In genomic region chr2:168651757-168652156, GRCm38 (mm10) we compare ENCODE assay signal across 11 mouse cellular contexts. TPM values are rescaled to one million over a fixed set of nuclear protein-coding genes. Genes with fewer than 3 reads are reported as not detected.
A peak's percentile ranks its signal among the peaks of the same experiment; 100 is the strongest.
DNase-seq lines count a peak whose midpoint lies in the region; ATAC-seq and TF ChIP-seq lines count a peak whose summit lies in the region.
"Had no signal": no experiment of that assay in that cellular context is flagged by ENCODE, and none has a peak within 500 bp of the region (broad histone marks: within the 10 kb centered on the region; RNA-seq: fewer than 3 reads in every experiment).

No protein-coding gene starts in this region.

- no peak for ATAC-seq in CD4-positive, CD25-positive, alpha-beta regulatory T cell, adult 4 months

- no peak for TF ChIP-seq POLR2A in bone marrow macrophage, adult 2 months (IDR thresholded peaks at IDR 0.05; ENCODE audit: borderline replicate concordance, low read depth, low read length)
- no peak for TF ChIP-seq POLR2A in olfactory bulb, adult 2 months (IDR thresholded peaks at IDR 0.05; ENCODE audit: insufficient read depth, low read depth, low read length)

- TF ChIP-seq CTCF in layer of hippocampus, adult 2 months (conservative IDR thresholded peaks at IDR 0.05) = peak; percentile 73
- peak; percentile 62 for TF ChIP-seq CTCF in bone marrow macrophage, adult 2 months (IDR thresholded peaks at IDR 0.05; ENCODE audit: low read depth, low read length)
- peak; percentile 36; the same call in 1 of the 2 replicates for TF ChIP-seq CTCF in olfactory bulb, adult 2 months (IDR thresholded peaks at IDR 0.05; ENCODE audit: insufficient read depth, low read depth, low read length)

- DNase-seq in CD4-positive, CD25-positive, alpha-beta regulatory T cell, adult 2 months (ENCODE audit: low read depth, low spot score) = peak; percentile 66
- DNase-seq in layer of hippocampus, adult 2 months (ENCODE audit: low spot score in 2 of 2) = peak in 1 of 2 experiments; percentile 40
- no peak for DNase-seq in layer of hippocampus, adult 9-11 months
- no peak for DNase-seq in frontal cortex, postnatal 36 days (ENCODE audit: low spot score in 2 of 2)
- DNase-seq in kidney, adult 9 months = no peak
- DNase-seq: cerebellum, adult 9-11 months had no signal

- WGBS in olfactory bulb, adult 2 months = 55% methylated on average over 7 of the region's 7 CpGs

- H3K4me3 ChIP-seq in layer of hippocampus, adult 2 months = no peak overlapping the region
- H3K4me3 ChIP-seq in bone marrow macrophage, adult 2 months (ENCODE audit: insufficient read depth, low read length) = no peak overlapping the region
- H3K4me3 ChIP-seq in olfactory bulb, adult 2 months (ENCODE audit: insufficient read depth, low read depth, low read length) = no peak overlapping the region
- H3K4me3 ChIP-seq: midbrain, embryonic 10.5 days; stomach, embryonic 15.5 days had no signal

- H3K4me1 ChIP-seq in bone marrow macrophage, adult 2 months (ENCODE audit: control insufficient read depth, insufficient read depth, low read length) = no peaks in the 10 kb centered on the region
- peaks cover 4% of the 10 kb centered on the region; the same call in 1 of the 2 replicates for H3K4me1 ChIP-seq in olfactory bulb, adult 2 months (ENCODE audit: control insufficient read depth, insufficient read depth, low read length)
- H3K4me1 ChIP-seq: stomach, embryonic 15.5 days had no signal

- H3K27ac ChIP-seq in layer of hippocampus, adult 2 months = no peak overlapping the region
- no peak overlapping the region for H3K27ac ChIP-seq in bone marrow macrophage, adult 2 months (ENCODE audit: insufficient read depth, low read depth, low read length)
- no peak overlapping the region for H3K27ac ChIP-seq in olfactory bulb, adult 2 months (ENCODE audit: insufficient read depth, low read depth, low read length)
- H3K27ac ChIP-seq: stomach, embryonic 15.5 days had no signal

RNA-seq across cellular contexts. Expression of gene Nfatc2, which starts 50.3 kb away (rescaled TPM):
- polyA plus RNA-seq in CD4-positive, CD25-positive, alpha-beta regulatory T cell, adult 4 months (2017; shearing (Covaris generic)) = 10 to 100 TPM; 20.9 to 22.6 TPM
- total RNA-seq in layer of hippocampus, adult 2 months (2021) = 10 to 100 TPM; 19.7 to 20.1 TPM
- 49.4 and 61.9 TPM in 2 replicates for polyA plus RNA-seq in bone marrow macrophage, adult 2 months (2012; ENCODE audit: insufficient read depth, insufficient read length, missing spikeins)
- not detected in 2 replicates for polyA plus RNA-seq in olfactory bulb, adult 2 months (2012; ENCODE audit: insufficient read depth, insufficient read length, low replicate concordance, missing spikeins)
